Mouse (Mus musculus) ES-E14 (cell line): ENCODE data around the gene Zfp619.

Experiments
- CHD2 ChIP-seq: IDR thresholded peaks from 2 replicates; pipeline ENCODE4 v1.6.1; 2014; ENCODE audit warnings: mild to moderate bottlenecking, low read depth, low read length, inconsistent platforms
- MAFK ChIP-seq: IDR thresholded peaks from 2 replicates; pipeline ENCODE4 v1.6.1; 2014; ENCODE audit warnings: mild to moderate bottlenecking, low read depth, low read length, inconsistent platforms; ENCODE audit not compliant: insufficient read depth
- ZNF384 ChIP-seq: IDR thresholded peaks from 2 replicates; pipeline ENCODE4 v1.6.1; 2012; ENCODE audit warnings: low read depth, low read length, inconsistent platforms

DNA sequence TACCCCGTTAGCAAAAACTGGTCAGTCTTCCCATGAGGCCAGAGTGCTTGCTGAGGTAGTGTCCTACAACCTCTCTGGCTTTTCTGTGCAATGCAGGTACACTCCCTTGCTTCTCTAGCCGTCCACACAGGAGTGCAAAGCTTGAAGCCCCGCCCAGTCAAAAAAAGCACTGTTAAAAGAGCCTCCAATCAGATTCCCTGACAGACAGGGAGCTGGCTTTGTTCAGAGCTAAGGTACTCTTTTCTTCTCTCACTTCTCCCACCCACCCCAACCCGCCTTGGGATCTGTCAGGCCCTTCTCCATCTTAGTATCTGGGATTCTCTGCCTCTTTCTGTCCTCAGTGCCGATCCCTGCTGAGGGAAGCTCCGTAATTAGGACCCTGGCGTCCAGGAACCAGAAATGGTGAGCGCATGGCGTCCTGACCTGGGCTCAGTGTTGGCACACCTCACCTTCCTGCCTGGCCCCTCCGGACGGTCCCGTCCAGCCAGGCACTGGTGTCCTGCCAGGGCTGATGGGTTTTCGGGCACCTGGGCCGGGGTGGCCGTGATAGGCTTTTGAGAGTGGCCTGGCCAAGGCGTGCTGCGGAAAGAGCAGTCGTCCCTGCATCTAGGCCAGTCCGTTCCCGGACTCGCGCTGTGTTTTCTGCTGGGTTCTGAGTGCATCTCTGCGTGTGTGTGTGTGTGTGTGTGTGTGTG is 30.3 kb upstream of the Zfp619 start:
- TF ChIP-seq MAFK, result no peak
- no peak for TF ChIP-seq ZNF384
- no peak for TF ChIP-seq CHD2
